In the genomic region with DNA sequence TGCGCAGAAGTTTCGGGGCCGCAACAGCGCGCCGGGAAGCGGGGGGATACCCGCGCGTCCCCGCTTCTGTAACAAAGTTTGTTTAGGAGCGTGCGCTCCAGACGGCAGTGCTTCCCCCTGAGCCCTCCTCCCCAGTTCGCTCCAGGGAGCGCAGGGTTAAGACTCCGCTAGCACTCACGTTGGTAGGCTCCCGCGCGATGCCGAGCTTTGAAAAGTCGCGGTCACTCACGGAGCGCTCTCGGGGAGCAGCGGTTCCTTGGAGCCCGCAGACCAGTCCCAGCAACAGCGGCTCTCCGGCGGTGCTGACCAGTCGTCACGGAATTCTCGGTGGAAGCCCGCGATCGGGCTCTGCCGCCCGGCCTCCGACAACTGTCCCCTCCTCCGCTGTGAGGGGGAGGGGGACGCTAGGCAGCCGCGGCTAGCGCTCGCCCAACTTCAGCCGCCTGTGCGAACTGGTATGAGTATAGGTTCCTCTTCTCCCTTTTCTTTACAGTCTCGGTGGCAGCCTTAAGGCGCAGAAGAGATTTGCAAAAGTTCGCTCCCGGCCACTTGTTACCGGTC, we compare ENCODE assay signal across 8 mouse cellular contexts. TPM values are rescaled to one million over a fixed set of nuclear protein-coding genes. Genes with fewer than 3 reads are reported as not detected.
A peak's percentile ranks its signal among the peaks of the same experiment; 100 is the strongest.
DNase-seq lines count a peak whose midpoint lies in the region; ATAC-seq and TF ChIP-seq lines count a peak whose summit lies in the region.

No protein-coding gene starts in this region.

- WGBS in forebrain, postnatal 0 days: 2% methylated on average over 53 of the region's 54 CpGs
- under 1% methylated on average over 54 of the region's 54 CpGs for WGBS in hindbrain, embryonic 14.5 days
- WGBS in limb, embryonic 12.5 days: under 1% methylated on average over 54 of the region's 54 CpGs
- WGBS in midbrain, embryonic 11.5 days: under 1% methylated on average over 50 of the region's 54 CpGs
- WGBS in small intestine, adult 2 months: under 1% methylated on average over 54 of the region's 54 CpGs

- H3K27me3 ChIP-seq in forebrain, postnatal 0 days (ENCODE audit: insufficient read depth, low read length): no peaks in the 10 kb centered on the region
- H3K27me3 ChIP-seq in hindbrain, embryonic 14.5 days (ENCODE audit: control insufficient read depth, insufficient read depth, low read length): no peaks in the 10 kb centered on the region
- H3K27me3 ChIP-seq in limb, embryonic 12.5 days: no peaks in the 10 kb centered on the region
- no peaks in the 10 kb centered on the region for H3K27me3 ChIP-seq in midbrain, embryonic 11.5 days (ENCODE audit: control insufficient read depth, insufficient read depth, low read length)
- H3K27me3 ChIP-seq in small intestine, adult 2 months (ENCODE audit: control insufficient read depth, insufficient read depth, low read length): no peaks in the 10 kb centered on the region

- H3K27ac ChIP-seq in forebrain, postnatal 0 days (ENCODE audit: low read depth, low read length): peak overlapping the region; percentile 94
- H3K27ac ChIP-seq in hindbrain, embryonic 14.5 days: peak overlapping the region; percentile 96
- H3K27ac ChIP-seq in limb, embryonic 12.5 days: peak overlapping the region; percentile 98
- peak overlapping the region; percentile 89 for H3K27ac ChIP-seq in midbrain, embryonic 11.5 days (ENCODE audit: low read depth, low read length)
- H3K27ac ChIP-seq in small intestine, adult 2 months (ENCODE audit: insufficient read depth, low read depth, low read length): peak overlapping the region; percentile 97

- no peak; the same call in 1 of the 2 replicates for TF ChIP-seq POLR2A in small intestine, adult 2 months (IDR thresholded peaks at IDR 0.05; ENCODE audit: low read depth, low read length)

- no peak for ATAC-seq in forebrain, postnatal 0 days
- ATAC-seq in hindbrain, embryonic 14.5 days (ENCODE audit: low FRiP score): peak; percentile 0; the same call in 1 of the 2 replicates
- 0 out of 2 replicates have a peak, but pooled peaks have one; percentile 11 for ATAC-seq in limb, embryonic 12.5 days (ENCODE audit: insufficient number of reproducible peaks, insufficient read depth, low FRiP score, low TSS enrichment, low read depth)
- peak; percentile 6 for ATAC-seq in midbrain, embryonic 11.5 days (ENCODE audit: low FRiP score)

- no peaks in the 10 kb centered on the region for H3K36me3 ChIP-seq in forebrain, postnatal 0 days (ENCODE audit: insufficient read depth)
- no peaks in the 10 kb centered on the region for H3K36me3 ChIP-seq in hindbrain, embryonic 14.5 days (replicated peaks; ENCODE audit: control insufficient read depth, insufficient read depth)
- no peaks in the 10 kb centered on the region for H3K36me3 ChIP-seq in limb, embryonic 12.5 days
- H3K36me3 ChIP-seq in midbrain, embryonic 11.5 days (ENCODE audit: control insufficient read depth, insufficient read depth, low read length): no peaks in the 10 kb centered on the region
- H3K36me3 ChIP-seq in small intestine, adult 2 months (ENCODE audit: control insufficient read depth, insufficient read depth, low read length): peaks cover 4% of the 10 kb centered on the region; the same call in 1 of the 2 replicates

- no peaks in the 10 kb centered on the region for H3K9me3 ChIP-seq in forebrain, postnatal 0 days (ENCODE audit: low read length)
- no peaks in the 10 kb centered on the region for H3K9me3 ChIP-seq in hindbrain, embryonic 14.5 days (ENCODE audit: control insufficient read depth, low read length)
- no peaks in the 10 kb centered on the region for H3K9me3 ChIP-seq in limb, embryonic 12.5 days
- no peaks in the 10 kb centered on the region for H3K9me3 ChIP-seq in midbrain, embryonic 11.5 days (ENCODE audit: control insufficient read depth, low read length)

- H3K4me1 ChIP-seq in forebrain, postnatal 0 days (ENCODE audit: insufficient read depth): peaks cover 13% of the 10 kb centered on the region; the same call in 1 of the 2 replicates
- peaks cover 29% of the 10 kb centered on the region for H3K4me1 ChIP-seq in hindbrain, embryonic 14.5 days (replicated peaks; ENCODE audit: control insufficient read depth, insufficient read depth, low read length)
- H3K4me1 ChIP-seq in limb, embryonic 12.5 days (replicated peaks): peaks cover 25% of the 10 kb centered on the region
- H3K4me1 ChIP-seq in midbrain, embryonic 11.5 days (ENCODE audit: control insufficient read depth, insufficient read depth, low read length): peaks cover 12% of the 10 kb centered on the region
- H3K4me1 ChIP-seq in small intestine, adult 2 months (ENCODE audit: control insufficient read depth, insufficient read depth, insufficient read length, low read length): no peaks in the 10 kb centered on the region; the same call in 1 of the 2 replicates

- peak overlapping the region; percentile 79 for H3K9ac ChIP-seq in forebrain, postnatal 0 days
- peak overlapping the region; percentile 70 for H3K9ac ChIP-seq in hindbrain, embryonic 14.5 days
- peak overlapping the region; percentile 90 for H3K9ac ChIP-seq in limb, embryonic 12.5 days (replicated peaks)
- H3K9ac ChIP-seq in midbrain, embryonic 11.5 days (ENCODE audit: low read length): peak overlapping the region; percentile 89

- H3K4me3 ChIP-seq in forebrain, postnatal 0 days (ENCODE audit: low read depth, low read length): peak overlapping the region; percentile 73
- peak overlapping the region; percentile 62 for H3K4me3 ChIP-seq in hindbrain, embryonic 14.5 days (replicated peaks; ENCODE audit: low read length)
- H3K4me3 ChIP-seq in limb, embryonic 12.5 days (replicated peaks): peak overlapping the region; percentile 80
- H3K4me3 ChIP-seq in midbrain, embryonic 11.5 days (ENCODE audit: low read depth, low read length): peak overlapping the region; percentile 86
- peak overlapping the region; percentile 79 for H3K4me3 ChIP-seq in small intestine, adult 2 months (ENCODE audit: low read depth, low read length)

- peak; percentile 60 for DNase-seq in ES-CJ7 (ENCODE audit: low read depth, low spot score)
- peak; percentile 14 to 15 for DNase-seq in adrenal gland, postnatal 4 days (ENCODE audit: low spot score in 2 of 2)
- peak; percentile 62 for DNase-seq in forebrain, postnatal 0 days
- DNase-seq in hindbrain, embryonic 14.5 days (ENCODE audit: low spot score): peak; percentile 68
- DNase-seq in midbrain, embryonic 11.5 days (ENCODE audit: low spot score, missing footprints): peak; percentile 96
- no peak for DNase-seq in yolk sac, embryonic 10.5 days (ENCODE audit: low spot score)

- H3K4me2 ChIP-seq in forebrain, postnatal 0 days (ENCODE audit: low read depth): peak overlapping the region; percentile 95
- peak overlapping the region; percentile 85 for H3K4me2 ChIP-seq in hindbrain, embryonic 14.5 days (replicated peaks)
- peak overlapping the region; percentile 87 for H3K4me2 ChIP-seq in limb, embryonic 12.5 days
- peak overlapping the region; percentile 94 for H3K4me2 ChIP-seq in midbrain, embryonic 11.5 days

- no peak for TF ChIP-seq CTCF in forebrain, postnatal 0 days (IDR thresholded peaks at IDR 0.05; ENCODE audit: low read depth)
- TF ChIP-seq CTCF in small intestine, adult 2 months (IDR thresholded peaks at IDR 0.05; ENCODE audit: extremely low read depth, insufficient read length, insufficient replicate concordance, low read depth, low read length): no peak

RNA-seq across cellular contexts. Expression of a gene that starts 0.6 kb away (rescaled TPM):
- 10 to 100 TPM; 46.6 to 58.6 TPM for total RNA-seq in adrenal gland, postnatal 4 days (2021)
- 39.3 and 42.9 TPM in 2 replicates for total RNA-seq in forebrain, postnatal 0 days (2014; rRNA removed)
- 47.0 and 50.1 TPM in 2 replicates for polyA plus RNA-seq in forebrain, postnatal 0 days (2015; fragmentation: Nextera tagmentation; extraction: Ambion mirVana)
- 34.7 and 35.2 TPM in 2 replicates for polyA plus RNA-seq in hindbrain, embryonic 14.5 days (2014; fragmentation: Nextera tagmentation; extraction: Ambion mirVana)
- polyA plus RNA-seq in limb, embryonic 12.5 days (2016; fragmentation: Nextera tagmentation; extraction: Ambion mirVana): 88.7 and 98.6 TPM in 2 replicates
- polyA plus RNA-seq in midbrain, embryonic 11.5 days (2014; fragmentation: Nextera tagmentation; extraction: Ambion mirVana): 26.1 and 29.1 TPM in 2 replicates
- polyA plus RNA-seq in small intestine, adult 2 months (2012; rRNA removed): 56.4 and 143 TPM in 2 replicates
